Mouse (Mus musculus): ENCODE results near the gene Rad51b.

Gene Rad51b

GRCm38 (mm10) chr12:79732355-79733115 lies 435.5 kb downstream of the Rad51b start:
- DNase-seq (ENCODE audit: low spot score): no peak

DNA sequence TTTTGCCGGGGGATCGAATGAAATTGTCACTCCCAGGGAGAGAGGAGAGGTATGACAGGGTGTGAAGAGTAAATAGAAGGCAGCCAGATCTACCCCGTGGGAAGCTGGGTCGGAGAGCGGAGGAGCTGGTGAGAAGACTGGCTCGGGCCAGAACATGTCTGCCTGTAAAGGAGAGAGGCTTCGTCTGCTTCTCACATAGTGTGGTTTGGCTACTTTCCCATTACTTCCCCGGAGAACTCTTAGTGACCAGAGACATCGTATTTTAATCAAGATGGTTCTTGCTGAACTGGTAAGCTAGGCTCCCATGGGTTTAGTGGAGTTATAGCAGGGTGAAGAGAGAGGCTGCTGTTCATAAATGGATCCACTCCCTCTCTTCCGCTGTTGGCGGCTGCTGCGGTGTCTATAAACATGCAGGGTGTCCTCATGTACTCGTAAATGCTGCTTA lies 438.3 kb downstream of the Rad51b start:
- DNase-seq (ENCODE audit: low spot score): no peak

DNA sequence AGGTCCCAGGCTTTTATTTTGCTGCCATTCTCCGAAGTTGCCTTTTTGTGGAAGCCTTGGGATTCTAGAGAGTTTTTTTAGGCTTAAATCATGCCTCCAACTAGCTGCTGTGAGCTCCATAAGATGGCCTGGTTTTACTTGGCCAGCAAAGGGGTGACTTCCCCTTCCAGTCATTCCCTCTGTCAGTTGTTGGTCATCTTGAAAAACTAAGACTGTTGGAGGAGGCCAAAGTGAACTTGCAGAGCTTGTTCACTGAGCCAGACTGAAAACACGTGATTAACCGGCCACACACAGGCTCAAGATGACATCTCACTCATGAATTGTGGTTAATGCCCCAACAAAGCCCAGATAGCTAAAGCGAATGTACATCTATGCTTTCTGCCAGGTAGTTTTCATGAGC lies 438.8 kb downstream of the Rad51b start:
- no peak for DNase-seq (ENCODE audit: low spot score)

- DNase-seq (ENCODE audit: low spot score): no peak
These were observed 441.6 kb downstream of the Rad51b start for GRCm38 (mm10) chr12:79738700-79739099.

- no peak for DNase-seq (ENCODE audit: low spot score)
These were observed 443.0 kb downstream of the Rad51b start for GRCm38 (mm10) chr12:79739918-79740639.

DNA sequence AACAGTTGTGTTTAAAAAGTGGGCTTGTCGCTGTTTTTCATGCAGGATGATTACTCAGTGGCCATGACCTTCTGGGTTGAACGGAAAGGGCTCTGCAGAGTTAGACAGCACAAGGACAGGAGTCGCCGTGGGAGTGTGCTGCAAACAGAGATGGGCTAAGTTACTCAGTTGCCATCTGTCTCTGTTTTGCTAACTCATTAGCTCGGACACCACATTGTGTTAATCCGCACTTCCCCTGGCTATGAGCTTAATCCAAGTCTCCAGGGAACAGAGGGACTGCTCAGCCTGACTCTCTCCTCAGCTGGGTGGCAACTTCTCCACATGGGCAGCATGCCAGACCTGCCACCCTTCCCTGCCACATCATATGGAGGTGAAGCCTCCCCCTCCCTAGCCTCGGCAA lies 445.1 kb downstream of the Rad51b start:
- DNase-seq (ENCODE audit: low spot score): no peak

GRCm38 (mm10) chr12:79744131-79744530 lies 447.0 kb downstream of the Rad51b start:
- DNase-seq (ENCODE audit: low spot score): no peak

DNA sequence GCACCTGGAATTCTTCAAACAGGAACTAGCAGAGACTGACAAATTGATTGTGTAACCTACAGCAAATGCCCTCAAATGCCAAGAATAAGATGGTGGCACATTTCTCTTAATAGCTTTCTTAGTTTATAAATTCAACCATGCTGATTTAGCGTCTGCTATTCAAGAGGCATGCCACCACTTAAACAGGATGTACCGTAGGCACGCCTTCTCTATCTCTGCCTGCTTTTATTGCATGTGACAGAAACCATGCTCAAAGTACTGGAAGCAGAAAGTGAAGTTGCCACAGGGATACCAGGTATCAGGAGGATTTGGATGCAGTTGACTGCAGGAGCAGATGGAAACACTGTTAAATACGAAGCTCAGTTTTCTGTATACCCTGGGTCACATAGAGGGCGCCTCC lies 448.1 kb downstream of the Rad51b start:
- no peak for DNase-seq (ENCODE audit: low spot score)

DNA sequence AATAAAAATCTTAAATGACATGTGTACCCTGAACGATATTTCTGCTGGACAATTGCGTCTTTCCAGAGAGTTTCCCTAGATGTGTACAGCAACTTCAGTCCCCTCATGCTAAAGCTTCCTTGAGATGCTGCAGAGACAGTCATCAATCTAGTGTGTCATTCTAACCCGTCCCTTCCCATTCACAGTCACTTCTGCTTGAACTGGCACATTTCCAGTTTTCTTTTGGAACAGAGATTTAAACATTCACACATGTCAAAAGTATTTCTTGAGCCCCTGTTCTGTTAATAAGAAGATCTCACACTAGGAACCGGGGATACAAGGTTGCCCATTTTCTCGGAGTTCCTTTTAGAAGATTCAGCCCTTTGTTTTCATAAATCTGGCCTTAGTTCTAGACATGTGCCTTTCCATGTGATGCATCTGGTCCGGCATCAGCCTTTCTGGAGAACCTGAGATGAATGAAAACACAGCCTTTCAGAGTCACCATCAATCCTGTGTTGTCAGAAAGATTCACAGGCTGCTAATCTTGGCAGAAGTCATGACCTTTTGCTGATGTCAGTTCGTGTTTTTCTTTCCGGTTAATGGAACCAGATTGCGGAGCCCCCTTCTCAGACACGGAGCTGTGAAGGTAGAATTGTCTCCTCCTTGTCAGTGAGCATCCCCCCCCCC lies 448.9 kb downstream of the Rad51b start:
- no peak for DNase-seq (ENCODE audit: low spot score)

DNA sequence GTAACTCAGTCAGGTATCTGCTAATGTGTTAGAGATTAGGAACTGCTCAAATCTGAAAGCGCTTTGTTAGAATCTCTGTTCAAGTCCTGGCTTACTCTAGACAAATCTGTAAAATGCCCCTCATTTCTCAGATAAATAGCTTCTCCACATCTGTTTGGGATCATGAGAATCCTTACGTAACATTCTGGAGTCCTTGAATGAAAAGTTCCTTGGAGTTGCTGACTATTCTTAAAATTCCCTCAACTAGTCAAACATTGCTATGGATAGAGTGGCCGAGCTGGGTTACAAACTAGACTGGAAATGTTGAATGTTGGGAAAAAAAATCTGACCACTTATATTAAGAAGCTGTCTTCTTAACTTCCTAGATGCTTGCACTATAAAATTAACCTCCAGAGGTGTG lies 450.5 kb downstream of the Rad51b start:
- no peak for DNase-seq (ENCODE audit: low spot score)

DNA sequence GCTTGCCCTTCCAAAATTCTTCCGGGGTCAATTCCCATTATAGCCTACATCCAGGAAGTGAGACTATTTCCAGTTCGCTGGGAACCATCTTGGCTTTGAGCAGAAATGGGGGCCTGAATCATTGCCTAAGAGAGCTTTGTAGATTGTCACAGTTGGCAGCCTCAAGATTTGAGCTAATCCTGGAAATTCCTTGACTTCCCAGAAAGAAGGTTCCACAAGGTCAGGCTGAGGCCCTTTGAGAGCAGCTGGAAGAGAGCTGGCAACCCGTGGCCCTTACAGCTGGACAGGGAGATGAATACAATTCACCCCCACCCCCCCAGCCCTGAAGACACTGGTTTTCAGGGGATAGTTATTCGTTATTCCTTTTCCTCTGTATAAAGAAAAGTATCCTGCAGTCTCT lies 451.8 kb downstream of the Rad51b start:
- no peak for DNase-seq (ENCODE audit: low spot score)

DNA sequence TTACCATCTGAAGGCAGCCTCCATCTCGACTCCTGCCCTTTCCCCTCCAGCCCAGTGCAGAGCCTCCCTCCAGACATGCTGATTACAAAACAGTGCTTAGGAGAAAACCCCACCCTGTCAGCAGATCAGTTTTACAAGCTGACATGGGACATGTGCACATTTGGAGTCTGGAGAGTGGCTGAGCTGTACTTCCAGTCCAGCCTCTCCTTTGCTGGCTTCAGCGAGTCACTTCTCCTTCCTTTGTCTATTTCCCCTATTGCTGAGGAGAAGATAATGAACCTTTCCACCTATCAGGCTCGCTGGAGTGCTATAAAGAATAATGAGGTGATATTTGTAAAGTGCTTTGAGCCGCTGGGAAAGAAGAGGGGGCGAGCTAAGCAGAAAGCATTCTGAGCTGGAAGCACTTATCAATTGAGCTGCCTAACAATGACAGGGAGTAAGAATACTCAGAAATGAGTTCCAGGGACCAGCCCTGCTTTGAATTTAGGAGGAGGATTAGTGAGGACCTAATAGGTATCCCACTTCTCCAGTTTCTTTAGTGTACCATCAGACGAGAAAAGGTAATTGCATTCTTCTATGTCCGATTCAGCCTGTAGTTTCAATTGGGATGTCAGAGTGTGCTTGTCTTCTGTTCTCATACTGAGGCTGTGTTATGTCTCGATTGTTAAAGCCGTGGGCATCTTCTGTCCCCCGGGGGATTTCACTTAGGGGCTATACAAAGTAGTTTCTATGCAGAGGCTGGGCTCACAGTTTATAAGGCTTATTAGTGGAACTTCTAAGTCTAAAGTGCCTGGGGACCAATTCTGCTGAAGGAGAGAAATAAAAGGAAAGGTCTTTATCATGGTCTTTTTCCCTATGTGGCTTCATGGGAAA lies 453.4 kb downstream of the Rad51b start:
- no peak for DNase-seq (ENCODE audit: low spot score)

- DNase-seq (ENCODE audit: low spot score): no peak
These were observed 454.7 kb downstream of the Rad51b start for GRCm38 (mm10) chr12:79751781-79752180.

- no peak for DNase-seq (ENCODE audit: low spot score)
These were observed 455.1 kb downstream of the Rad51b start for GRCm38 (mm10) chr12:79752189-79752588.

- DNase-seq (ENCODE audit: low spot score): no peak
These were observed 458.5 kb downstream of the Rad51b start for GRCm38 (mm10) chr12:79755617-79756016.

DNA sequence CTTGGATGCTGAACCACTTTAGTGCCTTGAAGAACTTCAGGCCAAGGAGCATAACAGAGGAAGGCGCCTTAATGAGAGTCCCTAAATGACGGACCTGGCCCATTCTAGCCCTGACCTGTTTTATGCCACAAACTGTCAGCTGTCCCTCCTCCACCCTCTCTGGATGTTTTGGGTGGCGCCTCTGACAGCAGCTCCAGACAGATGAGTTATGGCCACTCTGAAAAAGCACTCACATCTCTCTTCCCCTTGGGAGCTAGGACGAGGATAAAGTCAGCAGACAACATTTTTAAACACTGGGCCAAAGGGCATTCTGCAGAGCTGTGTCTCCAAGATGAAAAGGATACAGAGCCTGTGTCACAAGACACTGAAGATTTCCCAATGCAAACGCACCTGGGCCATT lies 459.3 kb downstream of the Rad51b start:
- DNase-seq (ENCODE audit: low spot score): no peak

GRCm38 (mm10) chr12:79757775-79758174 lies 460.7 kb downstream of the Rad51b start:
- no peak for DNase-seq (ENCODE audit: low spot score)

DNA sequence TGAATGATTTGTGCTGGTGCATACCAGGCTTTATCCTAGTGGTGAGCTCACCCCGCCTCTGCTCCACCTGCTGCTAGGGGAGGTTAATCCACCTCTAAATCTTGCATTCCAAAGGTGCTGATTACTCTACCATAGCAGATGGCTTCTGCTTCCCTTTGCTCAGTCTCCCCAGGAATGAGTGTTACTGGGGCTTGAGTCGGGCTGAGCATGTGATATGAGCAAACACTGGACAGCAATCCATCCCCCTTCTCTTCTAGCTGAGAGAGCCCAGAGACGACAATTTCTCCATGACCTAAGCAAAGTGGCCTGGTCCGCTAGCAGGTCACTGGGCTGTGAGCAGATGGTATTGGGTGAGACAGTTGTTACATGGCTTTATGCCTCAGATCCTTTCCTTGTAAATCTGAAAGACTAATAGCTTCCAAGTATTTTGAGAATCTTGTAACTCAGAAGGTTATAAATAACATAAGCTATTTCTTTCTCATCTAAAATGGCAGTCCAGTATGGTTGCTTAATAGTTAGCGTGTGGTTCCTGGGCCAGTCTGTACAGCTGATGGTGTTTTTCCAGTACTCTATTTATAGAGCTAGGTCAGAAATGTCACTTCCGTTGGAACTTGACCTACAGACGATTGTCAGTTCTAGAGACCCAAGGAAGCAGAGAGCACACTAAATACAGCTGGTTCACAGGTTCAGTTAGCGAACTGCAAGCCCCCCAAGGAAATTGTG lies 462.3 kb downstream of the Rad51b start:
- no peak for DNase-seq (ENCODE audit: low spot score)

- DNase-seq (ENCODE audit: low spot score): no peak
These were observed 464.1 kb downstream of the Rad51b start for GRCm38 (mm10) chr12:79761217-79761616.

GRCm38 (mm10) chr12:79762087-79762486 lies 465.0 kb downstream of the Rad51b start:
- no peak for DNase-seq (ENCODE audit: low spot score)

DNA sequence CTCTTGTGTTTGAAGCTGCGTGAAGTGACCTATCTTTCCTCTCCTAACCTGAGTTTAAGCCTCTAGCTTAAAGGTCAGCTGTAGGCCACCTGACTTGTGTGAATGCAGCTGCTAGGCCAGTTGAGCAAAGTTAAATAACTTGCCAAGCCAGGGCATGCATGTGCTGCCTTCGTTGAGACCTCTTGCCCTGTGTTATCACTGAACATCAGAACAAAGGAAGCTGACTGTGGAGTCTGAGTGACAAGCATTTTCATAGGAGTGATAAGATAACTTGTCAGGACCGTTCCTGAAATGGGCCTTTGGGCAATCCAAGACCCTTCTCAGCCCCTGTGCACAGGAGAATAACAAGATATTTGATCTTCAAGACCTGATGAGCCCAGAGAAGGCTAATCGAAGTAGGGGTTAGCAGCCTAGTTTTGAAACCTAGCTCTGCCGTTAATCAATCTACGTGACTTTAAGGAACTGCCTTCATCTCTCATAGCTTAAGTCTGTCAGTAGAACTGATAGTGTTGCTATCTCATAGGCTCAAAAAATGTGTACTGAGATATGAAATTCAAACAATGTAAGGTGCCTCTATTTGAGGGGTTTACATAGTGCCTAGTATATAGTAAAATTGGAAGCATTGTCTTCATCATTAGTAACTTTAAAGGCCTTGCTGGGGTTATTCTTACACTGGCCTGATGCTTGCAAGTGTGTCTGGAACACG lies 465.6 kb downstream of the Rad51b start:
- DNase-seq (ENCODE audit: low spot score): no peak

All from ovary, postnatal 10 days (tissue).